Mouse (Mus musculus): ENCODE data around the gene Tas1r2.

Gene Tas1r2

GRCm38 (mm10) chr4:139705986-139706385 is 52.6 kb downstream of the Tas1r2 start:
- no peak for DNase-seq (ENCODE audit: low read depth, low spot score)

GRCm38 (mm10) chr4:139710467-139711334 is 57.4 kb downstream of the Tas1r2 start:
- DNase-seq (ENCODE audit: low read depth, low spot score) = no peak

- no peak for DNase-seq (ENCODE audit: low read depth, low spot score)
Measured at GRCm38 (mm10) chr4:139715241-139715932, 62.0 kb downstream of the Tas1r2 start.

- DNase-seq (ENCODE audit: low read depth, low spot score) = no peak
Measured at GRCm38 (mm10) chr4:139716477-139717169, 63.3 kb downstream of the Tas1r2 start.

GRCm38 (mm10) chr4:139718978-139719377 is 65.6 kb downstream of the Tas1r2 start:
- DNase-seq (ENCODE audit: low read depth, low spot score) = no peak

All from mesoderm, embryonic 11.5 days (tissue).